Mouse (Mus musculus): ENCODE measurements around the gene Tuba3a.
A peak's percentile ranks its signal among the peaks of the same experiment; 100 is the strongest.

The Tuba3a gene

GRCm38 (mm10) chr6:125285890-125286289 is at the start of gene Tuba3a:
Gene Tuba3a (minus strand): TSS chr6:125286042.
- DNase-seq (ENCODE audit: low spot score): no peak

- no peak for DNase-seq (ENCODE audit: low spot score)
Measured at GRCm38 (mm10) chr6:125334356-125334755, 48.5 kb upstream of the Tuba3a start.

GRCm38 (mm10) chr6:125333112-125333899 is 47.5 kb upstream of the Tuba3a start:
- DNase-seq (ENCODE audit: low spot score): no peak

GRCm38 (mm10) chr6:125330626-125331326 is 44.9 kb upstream of the Tuba3a start:
- peak; percentile 96 for DNase-seq (ENCODE audit: low spot score)

GRCm38 (mm10) chr6:125328243-125328642 is 42.4 kb upstream of the Tuba3a start:
- DNase-seq (ENCODE audit: low spot score): peak; percentile 49

GRCm38 (mm10) chr6:125325337-125325736 is 39.5 kb upstream of the Tuba3a start:
- DNase-seq (ENCODE audit: low spot score): no peak

- DNase-seq (ENCODE audit: low spot score): peak; percentile 32
Measured at GRCm38 (mm10) chr6:125323547-125323946, 37.7 kb upstream of the Tuba3a start.

GRCm38 (mm10) chr6:125322794-125323193 is 37.0 kb upstream of the Tuba3a start:
- DNase-seq (ENCODE audit: low spot score): no peak

- no peak for DNase-seq (ENCODE audit: low spot score)
Measured at GRCm38 (mm10) chr6:125321114-125321855, 35.4 kb upstream of the Tuba3a start.

GRCm38 (mm10) chr6:125320323-125320722 is 34.5 kb upstream of the Tuba3a start, which contains the start of gene Scnn1a:
Gene Scnn1a (plus strand): TSS chr6:125320659.
- DNase-seq (ENCODE audit: low spot score): no peak

- no peak for DNase-seq (ENCODE audit: low spot score)
Measured at GRCm38 (mm10) chr6:125319919-125320296, 34.1 kb upstream of the Tuba3a start.

GRCm38 (mm10) chr6:125318981-125319918 is 33.4 kb upstream of the Tuba3a start:
- peak; percentile 33 for DNase-seq (ENCODE audit: low spot score)

- DNase-seq (ENCODE audit: low spot score): no peak
Measured at GRCm38 (mm10) chr6:125317077-125317476, 31.2 kb upstream of the Tuba3a start.

- no peak for DNase-seq (ENCODE audit: low spot score)
Measured at GRCm38 (mm10) chr6:125314746-125315145, 28.9 kb upstream of the Tuba3a start.

- no peak for DNase-seq (ENCODE audit: low spot score)
Measured at GRCm38 (mm10) chr6:125314231-125314563, 28.4 kb upstream of the Tuba3a start.

- peak; percentile 92 for DNase-seq (ENCODE audit: low spot score)
Measured at GRCm38 (mm10) chr6:125313546-125314230, 27.8 kb upstream of the Tuba3a start, which contains the start of gene Ltbr. Gene Ltbr (minus strand): TSS chr6:125313885.

- no peak for DNase-seq (ENCODE audit: low spot score)
Measured at GRCm38 (mm10) chr6:125312581-125313355, 26.9 kb upstream of the Tuba3a start.

- DNase-seq (ENCODE audit: low spot score): no peak
Measured at GRCm38 (mm10) chr6:125312171-125312570, 26.3 kb upstream of the Tuba3a start.

- DNase-seq (ENCODE audit: low spot score): no peak
Measured at GRCm38 (mm10) chr6:125309406-125309805, 23.6 kb upstream of the Tuba3a start.

GRCm38 (mm10) chr6:125308921-125309320 is 23.1 kb upstream of the Tuba3a start:
- DNase-seq (ENCODE audit: low spot score): no peak
